Mouse (Mus musculus): Measurements from ENCODE around the gene Prkacb.

GRCm38 (mm10) chr3:146683095-146683494 is 129.7 kb downstream of the Prkacb start:
- TF ChIP-seq POLR2A (IDR thresholded peaks at IDR 0.05; ENCODE audit: insufficient read depth, low read length) (no peak), CTCF (IDR thresholded peaks at IDR 0.05; ENCODE audit: low read depth, low read length) (no peak)
